Comparison of ENCODE assay signal across 10 mouse cellular contexts in genomic region chr7:144008985-144009384, GRCm38 (mm10). TPM values are rescaled to one million over a fixed set of nuclear protein-coding genes. Genes with fewer than 3 reads are reported as not detected.
A peak's percentile ranks its signal among the peaks of the same experiment; 100 is the strongest.
DNase-seq lines count a peak whose midpoint lies in the region; ATAC-seq and TF ChIP-seq lines count a peak whose summit lies in the region.
"Had no signal": no experiment of that assay in that cellular context is flagged by ENCODE, and none has a peak within 500 bp of the region (broad histone marks: within the 10 kb centered on the region; RNA-seq: fewer than 3 reads in every experiment).

No protein-coding gene starts in this region.

- H3K36me3 ChIP-seq in kidney, embryonic 15.5 days = no peaks in the 10 kb centered on the region
- no peaks in the 10 kb centered on the region for H3K36me3 ChIP-seq in liver, embryonic 16.5 days (ENCODE audit: control insufficient read depth, insufficient read depth)
- H3K36me3 ChIP-seq in stomach, embryonic 15.5 days = no peaks in the 10 kb centered on the region
- H3K36me3 ChIP-seq in heart, embryonic 12.5 days = no peaks in the 10 kb centered on the region
- H3K36me3 ChIP-seq: embryonic facial prominence, embryonic 10.5 days had no signal

- H3K9ac ChIP-seq in kidney, embryonic 15.5 days = no peak overlapping the region
- no peak overlapping the region for H3K9ac ChIP-seq in liver, embryonic 16.5 days (ENCODE audit: low read depth, low read length)
- H3K9ac ChIP-seq in stomach, embryonic 15.5 days = no peak overlapping the region
- no peak overlapping the region for H3K9ac ChIP-seq in heart, embryonic 12.5 days

- 66% methylated on average over 4 of the region's 4 CpGs for WGBS in kidney, embryonic 15.5 days
- WGBS in liver, embryonic 16.5 days (ENCODE audit: insufficient replicate concordance) = 72% methylated on average over 4 of the region's 4 CpGs
- WGBS in stomach, embryonic 15.5 days = 58% methylated on average over 4 of the region's 4 CpGs
- WGBS in heart, embryonic 12.5 days = 81% methylated on average over 4 of the region's 4 CpGs

- 0 out of 2 replicates have a peak overlapping the region, but pooled peaks have one; percentile 22 for H3K27ac ChIP-seq in kidney, embryonic 15.5 days
- H3K27ac ChIP-seq in liver, embryonic 16.5 days (ENCODE audit: low read length) = no peak overlapping the region
- H3K27ac ChIP-seq in stomach, embryonic 15.5 days = no peak overlapping the region
- H3K27ac ChIP-seq in heart, embryonic 12.5 days (ENCODE audit: poor library complexity, severe bottlenecking) = no peak overlapping the region
- H3K27ac ChIP-seq: embryonic facial prominence, embryonic 10.5 days had no signal

- peak; percentile 12 for DNase-seq in brain, embryonic 14.5 days (ENCODE audit: low read depth)

- no peak overlapping the region for H3K4me2 ChIP-seq in kidney, embryonic 15.5 days
- H3K4me2 ChIP-seq in liver, embryonic 16.5 days (ENCODE audit: low read depth, low read length) = peak overlapping the region; percentile 11; the same call in 1 of the 2 replicates
- H3K4me2 ChIP-seq in stomach, embryonic 15.5 days = no peak overlapping the region
- H3K4me2 ChIP-seq in heart, embryonic 12.5 days = no peak overlapping the region

- TF ChIP-seq POLR2A in brain, embryonic 14.5 days (IDR thresholded peaks at IDR 0.05; ENCODE audit: borderline replicate concordance, extremely low read depth, insufficient read depth, insufficient read length, poor library complexity, severe bottlenecking) = no peak

- no peaks in the 10 kb centered on the region for H3K27me3 ChIP-seq in kidney, embryonic 15.5 days
- no peaks in the 10 kb centered on the region for H3K27me3 ChIP-seq in liver, embryonic 16.5 days (ENCODE audit: control insufficient read depth, insufficient read depth, low read depth, low read length)
- no peaks in the 10 kb centered on the region for H3K27me3 ChIP-seq in stomach, embryonic 15.5 days (replicated peaks)
- peaks cover 11% of the 10 kb centered on the region; the same call in 1 of the 2 replicates for H3K27me3 ChIP-seq in heart, embryonic 12.5 days (replicated peaks)

- peak; percentile 83 for ATAC-seq in kidney, embryonic 15.5 days (replicated peaks; ENCODE audit: low FRiP score)
- peak; percentile 86 for ATAC-seq in liver, embryonic 16.5 days (ENCODE audit: low read depth)
- ATAC-seq in stomach, embryonic 15.5 days (ENCODE audit: insufficient read depth, low FRiP score, low read depth) = peak; percentile 90
- no peak for ATAC-seq in CD4-positive, CD25-positive, alpha-beta regulatory T cell, adult 4 months
- no peak for ATAC-seq in cerebellum, adult (ENCODE audit: insufficient number of reproducible peaks, low FRiP score, low TSS enrichment)
- ATAC-seq in heart, embryonic 12.5 days (ENCODE audit: insufficient number of reproducible peaks, low FRiP score) = no peak
- ATAC-seq: forebrain, embryonic 16.5 days had no signal

- no peaks in the 10 kb centered on the region for H3K9me3 ChIP-seq in kidney, embryonic 15.5 days (replicated peaks)
- no peaks in the 10 kb centered on the region for H3K9me3 ChIP-seq in liver, embryonic 16.5 days (replicated peaks; ENCODE audit: control insufficient read depth, low read length)
- no peaks in the 10 kb centered on the region for H3K9me3 ChIP-seq in stomach, embryonic 15.5 days
- no peaks in the 10 kb centered on the region for H3K9me3 ChIP-seq in heart, embryonic 12.5 days (replicated peaks)
- H3K9me3 ChIP-seq: embryonic facial prominence, embryonic 10.5 days had no signal

- H3K4me3 ChIP-seq in kidney, embryonic 15.5 days (replicated peaks) = no peak overlapping the region
- H3K4me3 ChIP-seq in liver, embryonic 16.5 days (ENCODE audit: low read depth, low read length) = no peak overlapping the region
- no peak overlapping the region for H3K4me3 ChIP-seq in stomach, embryonic 15.5 days (replicated peaks)
- H3K4me3 ChIP-seq in heart, embryonic 12.5 days = no peak overlapping the region
- H3K4me3 ChIP-seq: embryonic facial prominence, embryonic 10.5 days; myocyte had no signal

- no peak for TF ChIP-seq CTCF in brain, embryonic 14.5 days (IDR thresholded peaks at IDR 0.05; ENCODE audit: borderline replicate concordance, extremely low read depth, insufficient read depth, insufficient read length)

- H3K4me1 ChIP-seq in kidney, embryonic 15.5 days = peaks cover 7% of the 10 kb centered on the region; the same call in 1 of the 2 replicates
- H3K4me1 ChIP-seq in liver, embryonic 16.5 days (ENCODE audit: control insufficient read depth, low read depth, low read length) = no peaks in the 10 kb centered on the region
- H3K4me1 ChIP-seq in stomach, embryonic 15.5 days = no peaks in the 10 kb centered on the region
- no peaks in the 10 kb centered on the region for H3K4me1 ChIP-seq in heart, embryonic 12.5 days (replicated peaks)

RNA-seq across cellular contexts. Expression of gene Shank2, which starts 7.3 kb away (rescaled TPM):
- 18.8 and 32.5 TPM in 2 replicates for polyA plus RNA-seq in brain, embryonic 14.5 days (2012; rRNA removed)
- 2.6 and 2.7 TPM in 2 replicates for polyA plus RNA-seq in kidney, embryonic 15.5 days (2015; fragmentation: Nextera tagmentation; extraction: Ambion mirVana)
- 0.63 and 0.67 TPM in 2 replicates for polyA plus RNA-seq in liver, embryonic 16.5 days (2015; fragmentation: Nextera tagmentation; extraction: Ambion mirVana)
- 2.1 and 2.3 TPM in 2 replicates for polyA plus RNA-seq in stomach, embryonic 15.5 days (2015; fragmentation: Nextera tagmentation; extraction: Ambion mirVana)
- under 1 TPM in 1 of 2 experiments, not detected in 1; 0.05 TPM for polyA plus RNA-seq in CD4-positive, CD25-positive, alpha-beta regulatory T cell, adult 4 months (2017; shearing (Covaris generic))
- polyA plus RNA-seq in heart, embryonic 12.5 days (2016; fragmentation: Nextera tagmentation; extraction: Ambion mirVana) = 0.12 and 0.27 TPM in 2 replicates

Comparison
In these comparisons a context has a peak if more than half of its experiments do, and no peak if none do; other contexts are left out.
1. ATAC-seq: peak in kidney, embryonic 15.5 days (single experiment), liver, embryonic 16.5 days (single experiment) and stomach, embryonic 15.5 days (single experiment); none in CD4-positive, CD25-positive, alpha-beta regulatory T cell, adult 4 months (single experiment), cerebellum, adult (single experiment) and heart, embryonic 12.5 days (single experiment).